Mouse (Mus musculus) kidney, adult 8-10 months (tissue): ENCODE measurements at regions not wholly inside any gene's neighbourhood (a gene's known extent, or its start where the extent isn't known, plus 50 kb on each side); places are given as distances from the start of the nearest gene placed in this dataset.

Experiments used
- DNase-seq, 2 experiments: peaks; one replicate each; pipeline ENCODE4 v3.0.0; 2022

DNA sequence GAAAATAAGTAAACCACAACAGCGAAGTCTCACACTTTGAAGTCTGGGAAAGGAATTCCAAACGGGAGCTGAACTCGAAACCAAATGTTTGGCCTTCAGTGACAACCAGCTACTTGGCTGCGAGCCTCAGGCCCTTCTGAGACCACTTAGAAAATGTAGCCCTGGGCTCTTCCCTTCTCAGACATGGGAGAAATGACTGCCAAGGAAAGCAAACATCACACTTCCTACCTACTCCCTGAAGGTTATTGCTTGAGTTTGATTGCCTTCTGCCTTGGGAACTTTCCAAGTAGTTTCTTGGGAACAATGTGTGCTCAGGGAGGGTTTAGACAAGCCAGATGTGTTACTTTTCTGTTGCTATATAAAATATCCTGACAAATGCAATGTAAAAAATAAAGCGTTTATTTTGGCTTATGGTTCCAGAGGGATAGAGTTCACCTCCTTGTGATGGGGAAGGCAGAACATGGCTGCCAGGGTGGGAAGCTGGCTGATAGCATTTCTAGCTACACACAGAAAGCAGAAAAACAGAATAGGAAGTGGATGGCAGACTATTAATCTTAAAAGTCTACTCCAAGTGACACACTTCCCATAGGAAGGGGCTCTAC, 194.8 kb upstream of the Rack1 start:
- DNase-seq: no peak

GRCm38 (mm10) chr11:48601096-48601495, 199.0 kb upstream of the Rack1 start:
- DNase-seq: no peak

GRCm38 (mm10) chr11:48599573-48600127, 200.5 kb upstream of the Rack1 start:
- DNase-seq: no peak

DNA sequence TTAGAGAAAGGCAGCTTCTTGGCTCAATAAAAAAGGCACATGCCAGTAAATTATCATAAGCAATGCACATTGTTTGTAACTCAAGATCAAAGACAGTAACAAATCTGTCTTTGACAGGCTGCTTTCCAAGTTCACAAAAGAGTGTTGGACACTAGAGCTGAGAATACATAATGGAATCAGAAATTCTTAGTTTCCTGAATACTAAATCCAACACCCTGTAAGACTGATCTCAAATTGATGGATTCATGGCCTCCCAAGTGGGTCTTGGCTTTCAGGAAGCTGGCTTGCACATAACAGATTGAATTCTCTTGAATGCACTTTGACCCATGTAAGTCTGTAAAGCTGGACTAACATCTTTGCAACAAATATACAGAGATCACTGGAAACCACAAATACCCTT, 201.1 kb upstream of the Rack1 start:
- no peak for DNase-seq

DNA sequence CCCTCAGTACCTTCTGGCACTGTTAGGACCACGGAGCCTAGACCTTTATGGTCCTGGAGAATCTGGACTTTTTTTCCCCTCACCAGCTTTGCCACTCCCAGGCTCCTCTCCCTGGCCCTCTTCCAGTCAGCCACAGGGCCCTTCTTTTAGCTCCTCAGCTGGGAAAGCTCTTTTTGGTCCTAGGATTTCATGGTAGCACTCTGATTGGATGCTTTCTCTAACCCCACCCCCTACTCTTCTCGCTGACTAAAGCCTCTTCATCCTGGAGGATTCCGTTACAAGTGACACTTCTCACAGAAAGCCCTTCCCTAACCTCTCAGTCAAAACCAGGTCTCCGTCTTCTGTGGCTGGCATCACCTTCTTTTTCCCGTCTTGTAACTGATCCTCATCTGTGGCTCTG, 205.7 kb upstream of the Rack1 start:
- DNase-seq: no peak

DNA sequence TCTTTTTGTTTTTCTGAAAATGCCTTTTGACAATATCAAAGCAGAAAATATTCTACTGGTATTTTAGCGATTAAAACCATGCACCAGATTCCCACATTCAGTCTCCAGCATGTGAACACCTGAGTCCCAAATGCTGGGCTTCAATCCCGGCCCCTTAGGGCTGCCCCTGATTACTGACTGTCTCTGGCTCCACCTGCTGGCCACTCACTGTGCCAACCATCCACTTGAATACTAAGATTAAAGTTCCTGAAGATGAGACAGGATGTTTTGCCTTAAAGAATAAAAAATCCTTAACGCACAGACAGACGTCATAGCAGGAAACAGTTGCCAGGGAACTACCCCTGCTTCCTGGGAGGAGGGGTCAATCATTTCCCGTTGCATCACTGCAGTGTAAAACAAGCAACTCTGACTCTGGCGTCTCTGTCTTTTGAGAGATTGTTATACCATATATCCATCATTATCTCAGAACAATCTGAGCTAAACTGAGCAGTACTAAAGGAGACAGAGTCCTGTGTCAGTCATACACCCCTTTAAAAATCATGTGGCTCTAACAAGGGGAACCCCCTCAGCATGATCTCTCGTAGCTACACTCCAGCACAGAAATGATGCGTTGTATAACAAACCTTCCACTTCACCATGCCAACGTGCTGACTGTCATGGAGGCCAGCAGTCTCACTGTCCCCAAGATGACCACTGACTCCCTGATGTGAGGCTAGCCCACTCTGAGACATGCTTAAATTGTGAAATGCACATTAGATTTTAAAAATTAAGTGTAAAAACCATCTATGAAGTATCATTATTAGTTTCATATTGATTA, 211.1 kb upstream of the Rack1 start:
- DNase-seq: peak in 1 of 2 experiments; percentile 32

- no peak for DNase-seq
These were observed 231.4 kb upstream of the Rack1 start for GRCm38 (mm10) chr11:48568769-48569168.

GRCm38 (mm10) chr11:48567583-48568562, 232.3 kb upstream of the Rack1 start:
- DNase-seq: peak in 1 of 2 experiments; percentile 1

DNA sequence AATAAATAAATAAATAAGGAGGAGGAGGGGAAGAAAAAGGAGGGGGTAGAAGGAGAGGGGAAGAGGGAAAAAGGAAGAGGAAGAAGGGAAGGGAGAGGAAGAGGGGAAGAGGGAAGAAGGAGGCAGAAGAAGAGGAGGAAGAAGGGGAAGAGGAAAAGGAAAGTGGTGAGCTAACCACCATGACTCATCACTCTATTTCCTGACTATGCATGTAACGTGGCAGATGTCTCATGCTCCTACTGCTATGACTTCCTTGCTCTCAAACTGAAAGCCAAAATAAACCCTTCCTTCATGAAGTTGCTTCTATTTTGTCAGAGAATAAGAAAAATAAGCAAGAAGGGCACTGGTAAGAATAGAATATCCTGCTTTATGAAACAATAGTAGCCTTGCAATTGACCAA, 242.1 kb upstream of the Rack1 start:
- DNase-seq: no peak

DNA sequence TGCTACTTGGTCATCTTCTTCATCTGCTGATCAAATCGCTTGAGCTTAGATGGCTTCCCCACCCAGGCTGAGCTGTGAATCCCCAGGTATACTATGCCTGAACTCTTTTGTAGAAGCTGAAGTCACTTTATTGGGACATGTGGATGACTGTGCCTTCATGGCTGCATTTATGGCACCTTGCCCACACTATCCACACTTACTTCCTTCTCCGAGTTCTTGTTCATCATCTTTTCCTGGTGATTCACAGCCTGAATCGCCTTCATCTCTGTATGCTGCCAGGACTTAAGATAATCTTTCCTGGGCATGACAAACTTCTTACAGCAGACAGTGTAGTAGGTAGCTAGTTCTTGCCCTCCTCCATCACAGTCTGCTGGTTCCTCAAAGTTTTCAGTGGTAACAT, 248.1 kb upstream of the Rack1 start:
- no peak for DNase-seq

DNA sequence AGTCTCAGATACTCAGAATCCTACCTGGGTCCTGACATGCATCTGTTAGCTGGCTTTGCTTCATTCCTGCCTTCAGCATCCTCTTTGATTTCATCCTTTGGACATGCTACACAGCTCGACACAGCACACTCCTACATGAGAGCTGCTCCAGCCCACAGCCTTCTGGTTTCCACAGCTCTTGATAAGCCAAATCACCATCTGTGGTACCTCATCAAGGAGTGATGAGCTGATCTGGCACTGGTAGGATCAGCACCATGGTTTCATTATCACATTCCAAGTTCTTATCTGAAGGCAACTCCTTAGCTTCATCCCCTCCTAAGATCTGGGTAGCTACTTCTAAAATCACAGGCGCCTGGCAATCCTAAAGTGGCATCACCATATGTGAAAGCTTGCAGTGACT, 248.9 kb upstream of the Rack1 start:
- DNase-seq: no peak

GRCm38 (mm10) chr11:48526316-48526715, 273.8 kb upstream of the Rack1 start:
- DNase-seq: no peak

GRCm38 (mm10) chr11:48525517-48525916, 274.6 kb upstream of the Rack1 start:
- no peak for DNase-seq

- DNase-seq: no peak
These were observed 293.2 kb upstream of the Rack1 start for GRCm38 (mm10) chr11:48506886-48507285.

DNA sequence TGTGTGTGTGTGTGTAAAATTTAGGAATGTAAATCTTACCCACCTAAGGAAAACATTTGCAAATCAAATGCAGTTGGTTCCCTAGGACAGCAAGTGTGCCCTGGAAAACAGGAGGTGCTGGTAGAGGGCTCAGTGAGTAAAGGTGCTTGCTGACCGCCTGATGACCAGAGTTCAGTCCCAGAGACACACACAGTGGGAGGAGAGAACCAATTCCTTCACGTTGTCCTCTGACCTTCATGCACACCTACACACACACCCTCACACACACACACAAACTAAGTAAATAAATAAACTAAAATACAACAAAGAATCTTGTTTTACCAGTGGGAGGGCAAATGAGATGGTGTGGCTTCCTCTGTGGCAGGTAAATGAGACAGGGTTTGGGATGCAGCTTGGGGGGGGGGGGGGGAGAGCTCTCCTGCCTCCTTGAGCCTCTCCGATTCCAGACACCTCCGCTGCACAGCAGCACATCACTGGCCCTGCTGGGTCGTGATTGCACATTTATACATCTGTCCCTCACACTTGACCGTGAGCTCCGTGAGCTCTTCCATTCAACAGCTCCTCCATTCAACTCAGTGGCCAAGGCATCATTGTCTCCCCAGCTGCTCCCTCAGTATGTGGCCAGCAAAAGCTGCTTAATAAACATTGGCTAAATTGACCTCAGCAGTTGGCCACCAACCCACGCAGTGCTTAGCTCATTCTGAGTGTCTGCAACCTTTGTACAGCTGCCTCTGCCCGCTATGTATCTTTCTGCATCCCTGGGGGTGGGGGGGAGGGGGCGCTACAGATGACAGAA, 297.9 kb upstream of the Rack1 start:
- DNase-seq: no peak

GRCm38 (mm10) chr11:48499057-48499456, 301.1 kb upstream of the Rack1 start:
- DNase-seq: no peak

GRCm38 (mm10) chr11:48488308-48488707, 311.8 kb upstream of the Rack1 start:
- DNase-seq: no peak

DNA sequence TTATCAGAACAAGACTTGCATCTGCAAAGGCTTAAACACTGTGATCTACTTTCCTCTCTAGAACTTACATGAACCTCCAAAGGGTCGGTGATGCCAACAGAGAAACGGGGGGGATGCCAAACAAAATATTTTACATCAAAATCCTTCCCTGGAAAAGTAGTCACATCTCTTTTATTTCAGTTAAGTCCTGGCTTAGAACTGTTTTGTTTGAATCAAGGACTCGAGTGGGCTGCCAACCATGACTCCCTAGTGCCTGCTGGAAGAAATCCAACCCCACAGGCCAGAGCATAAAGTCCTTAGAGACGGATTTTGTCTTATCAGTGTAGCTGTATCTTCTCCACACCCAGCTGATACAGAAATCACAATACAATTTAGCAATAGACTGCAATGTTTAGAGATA, 336.1 kb upstream of the Rack1 start:
- no peak for DNase-seq

GRCm38 (mm10) chr11:48449883-48450282, 350.2 kb upstream of the Rack1 start:
- DNase-seq: no peak

- DNase-seq: peak in 1 of 2 experiments; percentile 3
These were observed 357.4 kb upstream of the Rack1 start for GRCm38 (mm10) chr11:48442534-48443254.

- no peak for DNase-seq
These were observed 363.4 kb upstream of the Rack1 start for GRCm38 (mm10) chr11:48436712-48437111.
